Mouse (Mus musculus) lung, postnatal 0 days (tissue): ENCODE results near the gene Wdr5. TPM values are rescaled to one million over a fixed set of nuclear protein-coding genes. Genes with fewer than 3 reads are reported as not detected.

Experiments
- ATAC-seq: fragments of 200-750 bp; cut with Nextera tagmentation; 2 replicates; pipeline ENCODE4 v1.8.0; 2017; ENCODE audit warnings: moderate library complexity
- DNase-seq: peaks from one replicate; pipeline ENCODE4 v3.0.0-alpha.2; 2016; ENCODE audit warnings: low spot score
- H3K27ac ChIP-seq: fragments of 300-500 bp; sonication (generic); 2 replicates; pipeline ENCODE4 v1.5.1; 2014; ENCODE audit warnings: antibody characterized with exemption, mild to moderate bottlenecking, low read length, mixed read lengths
- H3K27me3 ChIP-seq: fragments of 300-500 bp; sonication (generic); replicated peaks from 2 replicates; pipeline ENCODE4 v1.6.1; 2014; ENCODE audit warnings: low read length, mixed read lengths; ENCODE audit not compliant: insufficient read depth
- H3K36me3 ChIP-seq: fragments of 300-500 bp; sonication (generic); 2 replicates; pipeline ENCODE4 v1.6.1; 2014; ENCODE audit warnings: low read length, mixed read lengths; ENCODE audit not compliant: insufficient read depth
- H3K4me1 ChIP-seq: fragments of 300-500 bp; sonication (generic); 2 replicates; pipeline ENCODE4 v1.6.1; 2014; ENCODE audit warnings: antibody characterized with exemption, low read depth, low read length, mixed read lengths; ENCODE audit not compliant: insufficient read depth
- H3K4me2 ChIP-seq: fragments of 300-500 bp; sonication (generic); replicated peaks from 2 replicates; pipeline ENCODE4 v1.6.1; 2014; ENCODE audit warnings: low read depth, mild to moderate bottlenecking, low read length, moderate library complexity, mixed read lengths
- H3K4me3 ChIP-seq: fragments of 300-500 bp; sonication (generic); 2 replicates; pipeline ENCODE4 v1.5.1; 2014; ENCODE audit warnings: low read depth, low read length
- H3K9ac ChIP-seq: fragments of 300-500 bp; sonication (generic); replicated peaks from 2 replicates; pipeline ENCODE4 v1.6.1; 2014; ENCODE audit warnings: low read depth, mild to moderate bottlenecking
- H3K9me3 ChIP-seq: fragments of 300-500 bp; sonication (generic); 2 replicates; pipeline ENCODE4 v1.6.1; 2016; ENCODE audit warnings: low read length, mixed read lengths
- CTCF ChIP-seq: IDR thresholded peaks from 2 replicates; pipeline ENCODE4 v1.5.1; 2016; ENCODE audit warnings: antibody characterized with exemption, mild to moderate bottlenecking
- EP300 ChIP-seq: IDR thresholded peaks from 2 replicates; pipeline ENCODE4 v1.6.1; 2016; ENCODE audit warnings: antibody characterized with exemption, mild to moderate bottlenecking, control low read depth
- WGBS: fragments of 180-500 bp; shearing (Covaris S2); extraction: QIAGEN DNeasy Blood & Tissue Kit; methylation state at CpG from one replicate; pipeline ENCODE4 v1.1.7; 2014; 5-methylcytosine and 5-hydroxymethylcytosine counted together
- polyA plus RNA-seq: library from polyadenylated mRNA; unstranded; fragments of >200 nt; fragmentation: Nextera tagmentation; extraction: Ambion mirVana; gene quantifications from 2 replicates; pipeline ENCODE4 v1.2.1, GENCODE M21; 2015

Gene Wdr5
- polyA plus RNA-seq, 1 experiment from 2014 or later: 20.5 TPM

DNA sequence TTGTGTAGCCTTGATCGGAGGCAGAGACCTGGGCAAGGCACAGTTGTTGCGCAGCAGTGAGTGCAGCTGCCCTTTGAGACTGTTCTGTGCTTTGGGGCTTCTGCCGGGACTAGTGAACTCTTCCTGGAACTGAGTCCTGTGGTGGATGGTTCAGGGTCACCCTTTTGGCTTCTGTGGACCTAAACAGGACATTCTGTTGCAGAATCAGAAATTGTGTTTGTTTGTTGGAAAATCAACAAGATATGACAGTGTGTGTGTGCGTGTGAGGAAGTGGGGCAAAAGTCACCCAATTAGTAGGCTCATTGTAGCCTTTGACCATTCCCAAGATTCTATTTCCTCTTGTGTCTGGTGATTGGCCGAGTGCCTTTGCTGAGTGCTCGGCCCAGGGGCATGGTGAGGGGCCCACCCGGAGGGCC lies 45.8 kb downstream of the Wdr5 start:
- no peaks in the 10 kb centered on the region for H3K27me3 ChIP-seq
- H3K36me3 ChIP-seq: no peaks in the 10 kb centered on the region
- H3K4me1 ChIP-seq: no peaks in the 10 kb centered on the region
- no peak overlapping the region for H3K4me3 ChIP-seq
- TF ChIP-seq CTCF: no peak
- TF ChIP-seq EP300: no peak
- DNase-seq (no peak), ATAC-seq (peak; percentile 31; the same call in 1 of the 2 replicates)
- no peak overlapping the region for H3K4me2 ChIP-seq
- H3K27ac ChIP-seq: no peak overlapping the region
- WGBS: 54% methylated on average over 7 of the region's 7 CpGs
- no peak overlapping the region for H3K9ac ChIP-seq
- no peaks in the 10 kb centered on the region for H3K9me3 ChIP-seq

DNA sequence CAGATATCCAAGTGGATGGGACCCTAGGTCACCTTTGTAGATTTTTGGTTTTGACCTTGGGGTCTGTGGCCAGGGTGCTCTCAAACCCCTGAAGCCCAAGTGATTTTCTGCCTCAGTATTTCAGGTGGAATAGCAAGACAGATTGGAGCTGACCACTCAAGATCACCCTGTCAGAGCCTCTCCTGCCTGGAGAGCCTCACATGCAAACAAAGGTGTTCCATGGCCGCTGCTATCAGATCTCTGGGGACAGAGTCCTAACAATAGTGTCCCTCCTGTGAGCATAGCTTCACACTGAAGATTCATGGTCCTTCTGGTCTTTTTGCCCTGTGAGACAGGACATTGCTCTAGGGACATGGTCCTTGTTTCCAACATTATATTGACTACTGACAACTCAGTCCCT lies 46.2 kb downstream of the Wdr5 start:
- 35% methylated on average over 1 of the region's 1 CpGs for WGBS
- H3K9ac ChIP-seq: no peak overlapping the region
- no peaks in the 10 kb centered on the region for H3K4me1 ChIP-seq
- DNase-seq: no peak
- H3K27ac ChIP-seq: no peak overlapping the region
- no peaks in the 10 kb centered on the region for H3K27me3 ChIP-seq
- no peak overlapping the region for H3K4me2 ChIP-seq
- no peak for ATAC-seq
- no peak for TF ChIP-seq CTCF
- no peak for TF ChIP-seq EP300
- H3K36me3 ChIP-seq: no peaks in the 10 kb centered on the region
- H3K4me3 ChIP-seq: no peak overlapping the region
- no peaks in the 10 kb centered on the region for H3K9me3 ChIP-seq

DNA sequence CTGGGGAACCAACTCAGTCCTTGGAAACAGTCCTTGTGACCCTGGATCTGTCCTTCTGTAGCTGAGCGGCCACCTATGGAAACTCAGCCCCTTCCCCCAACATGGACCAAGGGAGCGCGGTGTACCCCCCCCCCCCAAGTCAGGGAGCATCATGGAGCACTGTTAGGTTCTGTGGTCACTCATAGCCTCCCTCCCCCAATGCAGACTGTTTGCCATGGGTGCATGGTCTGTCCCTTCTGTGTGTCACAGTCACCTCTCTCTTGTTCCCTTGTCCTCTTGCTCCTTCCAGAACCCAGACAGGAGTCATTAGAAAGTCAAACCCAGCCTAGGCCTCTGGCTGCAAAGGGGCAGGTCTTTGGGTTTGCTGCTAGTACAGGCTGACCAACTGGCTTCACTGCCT lies 46.9 kb downstream of the Wdr5 start:
- Histone ChIP-seq H3K4me2 (no peak overlapping the region), H3K27me3 (no peaks in the 10 kb centered on the region), H3K4me3 (no peak overlapping the region), H3K9ac (no peak overlapping the region), H3K9me3 (no peaks in the 10 kb centered on the region), H3K4me1 (no peaks in the 10 kb centered on the region), H3K36me3 (no peaks in the 10 kb centered on the region), H3K27ac (no peak overlapping the region)
- 100% methylated on average over 2 of the region's 3 CpGs for WGBS
- TF ChIP-seq CTCF: no peak
- ATAC-seq: no peak
- DNase-seq: no peak

- no peak for ATAC-seq
- H3K9me3 ChIP-seq: no peaks in the 10 kb centered on the region
- TF ChIP-seq EP300 (no peak), CTCF (peak; percentile 26; the same call in 1 of the 2 replicates)
- DNase-seq: peak; percentile 27
- no peak overlapping the region for H3K9ac ChIP-seq
- H3K4me2 ChIP-seq: no peak overlapping the region
- H3K36me3 ChIP-seq: no peaks in the 10 kb centered on the region
- H3K27ac ChIP-seq: no peak overlapping the region
- no peaks in the 10 kb centered on the region for H3K4me1 ChIP-seq
- H3K4me3 ChIP-seq: no peak overlapping the region
- WGBS: 67% methylated on average over 9 of the region's 9 CpGs
- H3K27me3 ChIP-seq: no peaks in the 10 kb centered on the region
Measured at GRCm38 (mm10) chr2:27563641-27564148, 48.7 kb downstream of the Wdr5 start.

GRCm38 (mm10) chr2:27564694-27565093 lies 49.7 kb downstream of the Wdr5 start:
- TF ChIP-seq CTCF (no peak), EP300 (no peak)
- H3K36me3 ChIP-seq: no peaks in the 10 kb centered on the region
- H3K4me2 ChIP-seq: no peak overlapping the region
- DNase-seq (no peak), ATAC-seq (no peak)
- no peak overlapping the region for H3K27ac ChIP-seq
- no peaks in the 10 kb centered on the region for H3K4me1 ChIP-seq
- 80% methylated on average over 4 of the region's 4 CpGs for WGBS
- H3K4me3 ChIP-seq: no peak overlapping the region
- H3K9ac ChIP-seq: no peak overlapping the region
- H3K9me3 ChIP-seq: no peaks in the 10 kb centered on the region
- H3K27me3 ChIP-seq: no peaks in the 10 kb centered on the region

DNA sequence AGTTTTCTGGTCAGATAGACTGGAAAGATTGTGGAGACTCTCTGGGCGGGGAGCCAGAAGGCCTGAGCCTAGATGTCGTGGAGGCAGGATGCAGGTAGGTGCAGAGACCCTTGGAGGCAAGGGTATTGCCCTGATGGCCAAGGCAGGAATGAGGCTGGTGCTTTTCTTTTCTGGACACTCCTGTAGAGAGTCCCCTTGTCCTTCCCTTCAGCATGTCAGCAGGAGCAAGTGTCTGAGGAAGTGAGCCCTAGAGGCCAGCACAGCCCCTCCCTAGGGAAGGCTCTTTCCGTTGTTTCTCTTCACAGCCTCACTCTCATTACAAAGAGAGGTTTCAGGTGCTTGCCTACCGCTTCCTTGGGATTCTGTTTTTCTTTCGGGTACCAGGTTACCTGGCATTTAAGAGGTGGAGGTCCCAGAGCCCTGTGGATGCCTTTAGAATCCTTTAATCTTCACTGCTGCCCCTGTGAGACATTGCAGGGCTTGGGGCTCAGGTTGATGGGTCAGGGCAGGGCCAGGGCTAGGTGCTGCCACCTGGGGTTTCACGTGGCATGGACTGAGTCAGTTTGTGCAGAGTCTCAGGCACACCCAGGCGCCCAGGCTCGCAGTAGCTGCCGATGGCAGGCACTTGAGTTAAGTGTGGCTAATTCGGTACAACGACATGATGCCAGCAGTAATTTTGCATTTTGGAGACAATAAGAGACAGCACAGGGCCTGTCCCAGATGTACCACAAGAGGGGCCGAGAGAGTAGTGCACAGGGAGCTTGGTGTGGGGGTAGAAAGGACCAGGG lies 50.6 kb downstream of the Wdr5 start:
- Histone ChIP-seq H3K27me3 (no peaks in the 10 kb centered on the region), H3K4me1 (no peaks in the 10 kb centered on the region), H3K4me2 (no peak overlapping the region), H3K36me3 (no peaks in the 10 kb centered on the region), H3K9me3 (no peaks in the 10 kb centered on the region), H3K4me3 (no peak overlapping the region), H3K9ac (no peak overlapping the region), H3K27ac (no peak overlapping the region)
- TF ChIP-seq CTCF (no peak), EP300 (no peak)
- ATAC-seq (peak; percentile 41; the same call in 1 of the 2 replicates), DNase-seq (peak; percentile 14)
- WGBS: 46% methylated on average over 12 of the region's 12 CpGs
